Mouse (Mus musculus): ENCODE data around the gene Saa3. TPM values are rescaled to one million over a fixed set of nuclear protein-coding genes. Genes with fewer than 3 reads are reported as not detected.

Gene Saa3
- polyA plus RNA-seq, 1 experiment from 2014 or later = not detected

DNA sequence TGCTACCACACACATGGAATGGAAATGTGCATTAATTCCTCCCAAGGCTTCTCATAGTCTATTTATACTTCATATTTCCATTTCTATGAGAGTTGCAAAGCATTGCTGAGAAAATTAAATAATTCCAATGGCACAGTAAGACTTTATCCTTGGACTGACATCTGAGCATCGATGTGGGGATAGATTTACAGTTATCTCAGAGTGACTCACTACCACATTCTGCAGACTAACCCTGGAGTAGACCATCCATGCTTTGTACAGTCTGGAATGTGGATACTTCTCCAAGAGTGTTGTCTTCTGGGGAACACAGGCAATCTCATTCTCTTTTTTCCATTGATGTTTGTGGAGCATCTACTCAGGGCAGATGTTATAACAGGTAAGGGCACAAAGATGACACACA lies 12.1 kb upstream of the Saa3 start:
- no peak for DNase-seq (ENCODE audit: low spot score)
- Histone ChIP-seq H3K27ac (no peak overlapping the region), H3K9me3 (replicated peaks) (no peaks in the 10 kb centered on the region), H3K27me3 (ENCODE audit: low read depth, poor library complexity, severe bottlenecking) (no peaks in the 10 kb centered on the region), H3K4me3 (no peak overlapping the region), H3K4me1 (no peaks in the 10 kb centered on the region), H3K36me3 (no peaks in the 10 kb centered on the region)
- WGBS = 88% methylated on average over 1 of the region's 1 CpGs

DNA sequence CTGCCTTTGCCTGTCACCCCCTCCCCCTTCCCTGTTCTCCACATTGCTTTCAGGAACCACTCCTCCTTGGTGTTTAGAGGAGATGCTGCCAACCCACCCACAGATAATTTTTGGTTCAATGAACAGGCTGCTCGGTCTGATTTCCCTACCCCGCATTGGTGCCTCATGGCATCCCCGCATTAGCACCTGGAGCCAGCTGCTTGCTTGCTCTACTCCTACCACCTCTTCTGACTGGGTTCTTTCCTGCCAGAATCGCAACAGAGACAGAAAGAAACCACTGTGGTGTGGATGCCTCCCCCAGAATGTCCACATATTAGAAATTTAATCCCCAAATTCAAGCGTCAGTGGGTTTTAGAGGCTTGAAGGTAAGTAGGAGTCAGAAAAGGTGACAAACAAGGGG lies 8.9 kb upstream of the Saa3 start:
- Histone ChIP-seq H3K27ac (no peak overlapping the region), H3K36me3 (no peaks in the 10 kb centered on the region), H3K4me3 (no peak overlapping the region), H3K9me3 (replicated peaks) (no peaks in the 10 kb centered on the region), H3K27me3 (ENCODE audit: low read depth, poor library complexity, severe bottlenecking) (0 out of 2 replicates have a peak, but pooled peaks cover 6% of the 10 kb centered on the region), H3K4me1 (no peaks in the 10 kb centered on the region)
- 90% methylated on average over 5 of the region's 5 CpGs for WGBS
- no peak for DNase-seq (ENCODE audit: low spot score)

DNA sequence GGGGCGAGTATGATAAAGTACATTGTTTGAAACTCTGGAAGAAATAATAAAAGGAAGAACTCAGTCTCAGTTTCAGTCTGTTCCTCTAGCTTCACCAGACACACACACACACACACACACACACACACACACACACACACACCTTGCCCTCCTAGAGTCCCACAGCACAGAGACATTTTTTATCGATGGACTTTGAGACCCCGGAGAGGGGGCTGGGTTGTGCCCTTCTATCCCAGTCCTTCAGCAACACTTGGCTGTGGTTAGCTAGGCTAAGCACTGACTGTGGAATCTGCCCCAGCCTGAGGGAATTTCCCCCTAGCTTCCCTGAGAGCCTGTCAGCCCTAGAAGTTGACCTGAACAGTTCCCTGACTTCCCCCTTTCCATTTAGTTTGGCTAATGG lies 8.3 kb upstream of the Saa3 start:
- no peaks in the 10 kb centered on the region for H3K9me3 ChIP-seq (replicated peaks)
- H3K36me3 ChIP-seq = no peaks in the 10 kb centered on the region
- no peak overlapping the region for H3K4me3 ChIP-seq
- 95% methylated on average over 3 of the region's 3 CpGs for whole genome bisulfite sequencing
- no peak for DNase-seq (ENCODE audit: low spot score)
- H3K4me1 ChIP-seq = no peaks in the 10 kb centered on the region
- no peak overlapping the region for H3K27ac ChIP-seq
- H3K27me3 ChIP-seq (ENCODE audit: low read depth, poor library complexity, severe bottlenecking) = 0 out of 2 replicates have a peak, but pooled peaks cover 6% of the 10 kb centered on the region

DNA sequence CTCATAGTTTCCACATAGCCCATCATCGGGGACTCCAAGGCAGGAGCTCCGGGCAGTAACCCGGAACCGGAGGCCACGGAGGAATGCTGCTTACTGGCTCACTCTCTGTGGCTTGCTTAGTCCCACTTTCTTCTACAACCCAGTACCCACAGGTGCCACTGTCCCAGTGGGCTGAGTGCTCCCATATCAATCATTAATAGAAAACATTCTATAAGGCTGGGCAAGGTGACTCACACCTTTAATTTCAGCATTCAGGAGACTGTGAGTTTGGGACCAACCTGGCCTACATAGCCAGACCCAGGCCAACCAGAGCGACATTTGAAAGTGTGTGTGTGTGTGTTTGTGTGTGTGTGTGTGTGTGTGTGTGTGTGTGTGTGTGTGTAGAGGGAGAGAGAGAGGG lies 7.9 kb upstream of the Saa3 start:
- Histone ChIP-seq H3K36me3 (no peaks in the 10 kb centered on the region), H3K4me1 (no peaks in the 10 kb centered on the region), H3K9me3 (replicated peaks) (no peaks in the 10 kb centered on the region), H3K4me3 (no peak overlapping the region), H3K27me3 (ENCODE audit: low read depth, poor library complexity, severe bottlenecking) (0 out of 2 replicates have a peak, but pooled peaks cover 6% of the 10 kb centered on the region), H3K27ac (no peak overlapping the region)
- 96% methylated on average over 6 of the region's 6 CpGs for WGBS
- no peak for DNase-seq (ENCODE audit: low spot score)

DNA sequence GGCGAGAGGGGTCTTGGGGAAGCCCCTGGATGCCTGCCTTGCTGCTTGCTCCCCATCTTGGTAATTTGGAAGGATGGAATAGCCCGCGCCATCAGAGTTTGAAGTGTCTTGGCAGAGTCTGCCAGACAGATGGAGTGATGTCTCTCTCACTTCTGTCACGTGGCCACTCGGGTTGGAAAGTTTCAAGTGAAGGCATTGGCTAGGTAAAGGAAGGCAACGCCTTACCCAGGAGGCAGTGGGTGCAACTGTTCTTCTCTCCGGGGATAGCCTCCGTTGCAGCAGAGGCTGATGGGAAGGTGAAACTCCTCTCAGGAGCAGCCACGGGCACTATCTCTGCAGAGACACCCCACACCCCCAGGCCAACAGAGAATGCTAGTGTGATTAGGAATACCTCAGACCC lies 5.0 kb upstream of the Saa3 start:
- WGBS = 73% methylated on average over 9 of the region's 9 CpGs
- no peak overlapping the region for H3K27ac ChIP-seq
- H3K36me3 ChIP-seq = no peaks in the 10 kb centered on the region
- H3K4me1 ChIP-seq = no peaks in the 10 kb centered on the region
- H3K27me3 ChIP-seq (ENCODE audit: low read depth, poor library complexity, severe bottlenecking) = 0 out of 2 replicates have a peak, but pooled peaks cover 6% of the 10 kb centered on the region
- no peak overlapping the region for H3K4me3 ChIP-seq
- DNase-seq (ENCODE audit: low spot score) = no peak
- no peaks in the 10 kb centered on the region for H3K9me3 ChIP-seq (replicated peaks)

DNA sequence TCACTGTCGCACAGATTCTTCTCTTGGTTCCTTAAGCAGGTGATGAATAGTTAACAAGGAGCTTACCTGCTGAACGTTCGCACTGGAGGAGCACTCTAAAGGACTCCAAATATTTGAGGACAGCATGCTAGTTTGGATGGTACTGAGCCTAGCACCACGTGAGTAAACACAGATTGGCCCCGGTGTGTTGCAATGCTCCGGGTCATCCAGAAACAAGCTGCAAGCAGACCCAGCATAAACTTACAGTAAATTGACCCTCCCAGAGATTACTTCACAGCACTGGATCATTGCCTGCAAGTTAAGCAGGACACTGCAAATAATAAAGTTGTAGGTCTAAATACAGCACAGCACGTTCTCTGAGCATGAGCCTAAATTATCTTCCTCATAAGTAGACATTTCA lies 4.0 kb upstream of the Saa3 start:
- H3K27ac ChIP-seq = no peak overlapping the region
- no peaks in the 10 kb centered on the region for H3K9me3 ChIP-seq (replicated peaks)
- no peak overlapping the region for H3K4me3 ChIP-seq
- H3K36me3 ChIP-seq = no peaks in the 10 kb centered on the region
- H3K27me3 ChIP-seq (ENCODE audit: low read depth, poor library complexity, severe bottlenecking) = 0 out of 2 replicates have a peak, but pooled peaks cover 6% of the 10 kb centered on the region
- 83% methylated on average over 7 of the region's 7 CpGs for WGBS
- DNase-seq (ENCODE audit: low spot score) = no peak
- H3K4me1 ChIP-seq = no peaks in the 10 kb centered on the region

DNA sequence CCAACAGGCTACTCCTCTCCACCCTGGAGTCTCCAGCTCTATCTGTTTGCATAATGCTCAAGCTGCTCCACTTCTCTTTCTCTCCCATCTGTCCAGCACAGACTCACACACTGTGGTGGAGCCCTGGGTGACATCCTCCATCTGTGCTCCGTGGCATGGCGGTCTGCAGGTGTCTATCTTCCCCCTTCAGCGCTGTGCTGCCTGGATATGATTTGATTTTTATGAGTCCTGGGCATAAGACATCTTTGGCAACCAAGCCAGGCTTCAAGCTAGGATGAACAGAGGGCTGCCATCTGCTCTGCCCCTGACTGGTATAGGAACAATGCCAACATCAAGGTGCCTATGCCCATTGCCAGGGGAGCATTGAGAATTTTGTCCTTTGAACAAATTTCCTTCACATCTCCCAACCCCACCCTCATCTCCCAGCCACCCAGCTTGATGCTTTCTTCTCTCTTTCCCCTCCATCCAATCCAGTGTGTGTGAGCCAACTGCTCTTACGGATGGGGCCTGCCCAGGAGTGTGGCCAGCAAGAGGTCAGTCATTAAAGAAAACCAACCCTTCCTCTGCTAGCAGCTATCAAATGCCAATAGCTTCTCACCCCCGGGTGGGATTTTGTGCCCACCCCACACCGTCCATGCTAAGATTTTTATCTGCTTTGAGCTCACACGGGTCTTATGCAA lies 3.2 kb upstream of the Saa3 start:
- no peaks in the 10 kb centered on the region for H3K9me3 ChIP-seq (replicated peaks)
- 0 out of 2 replicates have a peak, but pooled peaks cover 6% of the 10 kb centered on the region for H3K27me3 ChIP-seq (ENCODE audit: low read depth, poor library complexity, severe bottlenecking)
- DNase-seq (ENCODE audit: low spot score) = no peak
- no peak overlapping the region for H3K27ac ChIP-seq
- no peak overlapping the region for H3K4me3 ChIP-seq
- WGBS = 87% methylated on average over 7 of the region's 7 CpGs
- H3K36me3 ChIP-seq = no peaks in the 10 kb centered on the region
- H3K4me1 ChIP-seq = peaks cover under 1% of the 10 kb centered on the region; the same call in 1 of the 2 replicates

DNA sequence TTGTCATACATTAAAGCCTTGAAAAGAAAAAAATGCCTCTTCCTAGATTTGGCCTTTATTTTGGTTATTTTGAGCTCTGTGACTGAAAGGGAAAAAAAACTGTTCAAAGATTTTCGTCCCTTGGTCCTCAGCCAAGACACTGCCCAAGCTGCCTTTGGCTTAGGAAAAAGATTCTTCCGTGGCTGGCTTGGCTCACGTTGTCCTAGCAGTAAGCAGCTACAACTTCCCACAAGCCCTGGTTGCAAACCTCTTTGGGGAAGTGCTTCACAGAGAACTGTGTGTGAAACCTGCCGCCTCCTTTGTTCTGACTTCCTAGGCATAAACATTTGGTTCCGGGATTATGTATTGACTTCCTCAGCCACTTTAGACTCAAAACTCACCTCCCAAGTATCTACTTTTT lies 1.4 kb upstream of the Saa3 start:
- Histone ChIP-seq H3K36me3 (no peaks in the 10 kb centered on the region), H3K4me1 (peaks cover 6% of the 10 kb centered on the region), H3K9me3 (replicated peaks) (no peaks in the 10 kb centered on the region), H3K4me3 (no peak overlapping the region), H3K27ac (no peak overlapping the region), H3K27me3 (ENCODE audit: low read depth, poor library complexity, severe bottlenecking) (0 out of 2 replicates have a peak, but pooled peaks cover 6% of the 10 kb centered on the region)
- no peak for DNase-seq (ENCODE audit: low spot score)
- WGBS = 58% methylated on average over 5 of the region's 5 CpGs

DNA sequence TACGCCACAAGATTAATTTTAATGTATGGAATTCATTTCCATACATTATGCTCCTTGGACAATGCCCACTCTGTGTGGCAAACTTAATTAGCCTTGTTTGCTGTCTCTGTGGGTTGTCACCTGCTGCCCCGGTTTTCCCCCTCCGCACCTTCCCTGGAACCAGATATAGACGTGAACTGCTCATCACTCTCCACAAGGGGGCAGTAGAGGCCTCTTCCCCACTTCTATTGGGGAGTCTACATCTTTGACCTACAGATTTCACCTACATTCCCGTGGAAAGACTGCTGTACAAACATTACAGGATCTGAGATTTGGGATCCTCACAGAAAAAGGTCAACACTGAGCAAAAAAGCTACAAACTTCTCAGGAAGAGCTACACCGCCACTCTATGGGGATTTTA lies 982 bp downstream of the Saa3 start:
- Histone ChIP-seq H3K27me3 (ENCODE audit: low read depth, poor library complexity, severe bottlenecking) (no peaks in the 10 kb centered on the region), H3K36me3 (no peaks in the 10 kb centered on the region), H3K4me3 (no peak overlapping the region), H3K27ac (no peak overlapping the region), H3K9me3 (replicated peaks) (no peaks in the 10 kb centered on the region), H3K4me1 (peaks cover 9% of the 10 kb centered on the region)
- peak; percentile 68 for DNase-seq (ENCODE audit: low spot score)
- WGBS = 36% methylated on average over 6 of the region's 6 CpGs

DNA sequence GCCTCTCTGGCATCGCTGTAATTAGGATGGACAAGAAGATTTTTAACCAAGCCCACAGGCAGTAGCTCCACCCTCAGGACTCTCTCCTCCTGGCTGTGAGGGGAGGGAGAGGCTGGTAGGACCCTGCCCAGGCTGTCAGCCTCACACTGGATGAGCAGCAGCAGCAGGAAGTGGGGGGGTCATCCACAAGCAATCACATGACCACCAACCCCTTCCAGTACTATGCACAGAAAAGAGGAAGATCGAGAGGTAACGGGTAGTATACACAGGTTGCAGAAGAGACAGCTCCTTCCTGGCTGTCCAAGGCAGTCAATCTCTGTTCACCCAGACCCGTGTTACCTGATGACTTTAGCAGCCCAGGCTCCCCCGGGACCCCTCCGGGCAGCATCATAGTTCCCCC lies 3.2 kb downstream of the Saa3 start:
- Histone ChIP-seq H3K4me1 (peaks cover 13% of the 10 kb centered on the region), H3K27ac (no peak overlapping the region), H3K27me3 (ENCODE audit: low read depth, poor library complexity, severe bottlenecking) (no peaks in the 10 kb centered on the region), H3K4me3 (no peak overlapping the region), H3K9me3 (replicated peaks) (no peaks in the 10 kb centered on the region), H3K36me3 (peaks cover 16% of the 10 kb centered on the region)
- 76% methylated on average over 6 of the region's 6 CpGs for WGBS
- DNase-seq (ENCODE audit: low spot score) = no peak

DNA sequence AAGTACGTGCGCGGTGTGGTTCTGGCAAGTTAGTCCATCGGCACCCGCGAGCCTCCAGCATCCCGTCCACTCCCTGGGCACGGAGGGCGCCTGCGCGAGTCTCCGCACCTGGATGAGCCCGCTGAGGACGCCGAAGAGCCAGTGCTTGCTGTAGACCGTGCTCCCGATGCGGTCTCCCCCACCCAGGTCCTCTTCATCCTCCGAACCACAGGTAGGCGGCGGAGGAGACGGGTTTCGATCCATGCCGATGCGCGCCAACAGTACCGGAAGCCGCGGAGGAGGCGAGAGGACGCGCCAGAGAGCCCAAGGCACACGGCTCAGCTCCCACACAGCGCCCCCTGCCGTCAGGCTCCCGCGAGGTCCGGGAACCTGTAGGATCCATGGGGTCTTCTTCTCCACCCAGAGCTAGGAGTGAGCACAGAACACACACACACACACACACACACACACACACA lies 5.1 kb downstream of the Saa3 start, which contains the start of gene Saal1:
Gene Saal1 (minus strand): TSS at position 291 of the 455 bp plus-strand sequence.
- Histone ChIP-seq H3K36me3 (peaks cover 34% of the 10 kb centered on the region), H3K4me3 (peak within 1 kb of the TSS; percentile 94), H3K9me3 (replicated peaks) (no peaks in the 10 kb centered on the region), H3K27ac (peak within 1 kb of the TSS; percentile 98), H3K4me1 (peaks cover 13% of the 10 kb centered on the region), H3K27me3 (ENCODE audit: low read depth, poor library complexity, severe bottlenecking) (no peaks in the 10 kb centered on the region)
- DNase-seq (ENCODE audit: low spot score) = peak; percentile 99
- under 1% methylated on average over 38 of the region's 38 CpGs for WGBS

DNA sequence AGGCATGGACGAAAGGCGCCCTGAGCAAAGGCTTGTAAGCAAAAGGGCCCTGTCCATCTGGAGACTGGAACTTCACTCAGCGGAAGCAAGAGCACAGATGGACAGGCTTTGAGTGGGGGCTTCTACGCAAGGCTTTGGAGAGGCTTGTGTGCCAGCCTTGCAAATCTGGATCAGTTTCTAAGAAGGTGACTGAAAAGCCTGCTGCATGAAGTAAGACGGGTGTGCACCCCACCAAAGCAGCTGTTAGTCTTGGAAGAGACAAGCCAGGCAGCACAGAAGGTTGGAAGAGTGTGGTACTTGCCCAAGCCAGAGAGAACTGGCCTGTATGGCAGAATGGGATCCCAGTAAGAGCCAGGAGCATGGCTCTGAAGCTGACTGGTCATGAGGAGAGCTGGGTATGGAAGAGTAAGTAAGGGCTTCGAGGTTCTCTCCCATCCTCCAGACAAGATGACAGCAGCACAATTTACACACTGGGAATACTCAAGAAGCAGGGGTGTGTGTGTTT lies 14.9 kb downstream of the Saa3 start:
- H3K27me3 ChIP-seq (ENCODE audit: low read depth, poor library complexity, severe bottlenecking) = no peaks in the 10 kb centered on the region
- no peak overlapping the region for H3K4me3 ChIP-seq
- DNase-seq (ENCODE audit: low spot score) = no peak
- H3K4me1 ChIP-seq = no peaks in the 10 kb centered on the region
- no peak overlapping the region for H3K27ac ChIP-seq
- WGBS = 94% methylated on average over 6 of the region's 6 CpGs
- H3K9me3 ChIP-seq (replicated peaks) = no peaks in the 10 kb centered on the region
- peaks cover 99% of the 10 kb centered on the region for H3K36me3 ChIP-seq

DNA sequence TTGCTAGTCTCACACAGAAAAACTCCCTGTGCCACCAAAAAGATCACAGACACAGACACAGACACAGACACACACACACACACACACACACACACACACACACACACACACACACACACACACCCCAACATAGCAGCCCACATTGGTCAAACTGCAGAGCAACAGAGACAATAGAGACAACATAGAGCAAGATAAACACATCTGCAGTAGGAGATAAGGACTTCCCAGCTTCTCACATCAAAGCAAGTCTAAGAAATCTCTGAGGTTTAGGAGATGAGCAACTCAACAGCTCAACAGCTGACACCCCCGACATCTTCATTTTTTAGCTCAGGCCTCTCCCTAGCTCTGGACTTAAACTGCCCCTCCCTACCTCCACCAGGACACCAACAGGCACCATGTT lies 18.7 kb downstream of the Saa3 start:
- no peaks in the 10 kb centered on the region for H3K9me3 ChIP-seq (replicated peaks)
- no peak for DNase-seq (ENCODE audit: low spot score)
- peaks cover 95% of the 10 kb centered on the region for H3K36me3 ChIP-seq
- no peak overlapping the region for H3K27ac ChIP-seq
- no peaks in the 10 kb centered on the region for H3K4me1 ChIP-seq
- H3K4me3 ChIP-seq = no peak overlapping the region
- no peaks in the 10 kb centered on the region for H3K27me3 ChIP-seq (ENCODE audit: low read depth, poor library complexity, severe bottlenecking)
- 84% methylated on average over 1 of the region's 1 CpGs for WGBS

Data from limb, embryonic 10.5 days (tissue).